Mouse (Mus musculus) right cerebral cortex, postnatal 14 days (tissue): ENCODE data around the gene Gm17361.
"Not testable (repeated sequence)": the region's sequence is repeated elsewhere in the genome, so short reads cannot be mapped to it uniquely, and the experiment has no call there.

Source experiments
- DNase-seq: peaks from one replicate; pipeline ENCODE4 v3.0.0; 2022

Gene Gm17361

DNA sequence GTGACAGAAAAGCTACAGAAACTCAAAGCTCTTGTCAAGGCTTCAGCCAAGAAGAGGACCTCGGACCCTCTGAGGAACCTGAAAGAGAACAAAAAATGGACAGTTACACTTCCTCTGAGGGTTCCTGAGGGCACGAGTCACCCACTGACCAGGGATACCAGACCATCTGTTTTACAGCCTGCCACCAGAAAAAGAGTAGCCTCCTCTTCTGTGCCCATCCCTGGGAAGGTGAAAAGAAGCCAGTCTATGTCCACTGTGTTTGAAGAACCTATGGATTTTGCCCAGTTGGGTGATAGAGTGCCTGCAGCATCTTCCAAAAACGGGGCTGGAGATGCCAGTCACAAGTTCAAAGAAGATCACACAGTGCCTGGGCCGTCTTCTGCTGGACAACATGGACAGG lies at the start of gene Gm17361:
Gm17361 (plus strand) TSS at position 301 of the 400 bp plus-strand sequence.
- not testable (repeated sequence) for DNase-seq
